Mouse (Mus musculus) liver, embryonic 16.5 days (tissue): ENCODE data around the gene Gm10142. TPM values are rescaled to one million over a fixed set of nuclear protein-coding genes. Genes with fewer than 3 reads are reported as not detected.
A peak's percentile ranks its signal among the peaks of the same experiment; 100 is the strongest.

Source experiments
- ATAC-seq: fragments of 200-750 bp; cut with Nextera tagmentation; 2 replicates; pipeline ENCODE4 v1.8.0; 2017; ENCODE audit warnings: low read depth, mild to moderate bottlenecking, moderate number of reproducible peaks, moderate library complexity
- H3K27ac ChIP-seq: fragments of 300-500 bp; sonication (generic); 2 replicates; pipeline ENCODE4 v1.5.1; 2014; ENCODE audit warnings: mild to moderate bottlenecking, low read length
- H3K27me3 ChIP-seq: fragments of 300-500 bp; sonication (generic); 2 replicates; pipeline ENCODE4 v1.6.1; 2014; ENCODE audit warnings: low read depth, low read length, mixed read lengths; ENCODE audit not compliant: control insufficient read depth, insufficient read depth
- H3K36me3 ChIP-seq: fragments of 300-500 bp; sonication (generic); 2 replicates; pipeline ENCODE4 v1.6.1; 2014; ENCODE audit warnings: mild to moderate bottlenecking; ENCODE audit not compliant: control insufficient read depth, insufficient read depth
- H3K4me1 ChIP-seq: fragments of 300-500 bp; sonication (generic); 2 replicates; pipeline ENCODE4 v1.6.1; 2014; ENCODE audit warnings: low read depth, low read length, mixed read lengths; ENCODE audit not compliant: control insufficient read depth
- H3K4me2 ChIP-seq: fragments of 300-500 bp; sonication (generic); 2 replicates; pipeline ENCODE4 v1.6.1; 2014; ENCODE audit warnings: low read depth, low read length, mixed read lengths
- H3K4me3 ChIP-seq: fragments of 300-500 bp; sonication (generic); 2 replicates; pipeline ENCODE4 v1.5.1; 2014; ENCODE audit warnings: low read depth, mild to moderate bottlenecking, low read length
- H3K9ac ChIP-seq: fragments of 300-500 bp; sonication (generic); 2 replicates; pipeline ENCODE4 v1.6.1; 2014; ENCODE audit warnings: low read depth, low read length
- H3K9me3 ChIP-seq: fragments of 300-500 bp; sonication (generic); replicated peaks from 2 replicates; pipeline ENCODE4 v1.6.1; 2016; ENCODE audit warnings: low read length; ENCODE audit not compliant: control insufficient read depth
- WGBS: fragments of 180-500 bp; shearing (Covaris S2); extraction: QIAGEN DNeasy Blood & Tissue Kit; methylation state at CpG from one replicate; pipeline ENCODE4 v1.1.7; 2014; ENCODE audit not compliant: insufficient replicate concordance; 5-methylcytosine and 5-hydroxymethylcytosine counted together
- polyA plus RNA-seq: library from polyadenylated mRNA; unstranded; fragments of >200 nt; fragmentation: Nextera tagmentation; extraction: Ambion mirVana; gene quantifications from 2 replicates; pipeline ENCODE4 v1.2.1, GENCODE M21; 2015

The Gm10142 gene
- not detected in 2 replicates for polyA plus RNA-seq

- ATAC-seq = no peak
- H3K4me2 ChIP-seq = no peak within 1 kb of the TSS
- no peak within 1 kb of the TSS for H3K4me3 ChIP-seq
- no peak within 1 kb of the TSS for H3K9ac ChIP-seq
- H3K27me3 ChIP-seq = no peaks in the 10 kb centered on the region
- 50% methylated on average over 1 of the region's 1 CpGs for WGBS
- H3K36me3 ChIP-seq = no peaks in the 10 kb centered on the region
- H3K4me1 ChIP-seq = no peaks in the 10 kb centered on the region
- H3K9me3 ChIP-seq = no peaks in the 10 kb centered on the region
- no peak within 1 kb of the TSS for H3K27ac ChIP-seq
These were observed at the start of gene Gm10142 for GRCm38 (mm10) chr10:77715507-77715906. TSS of gene Gm10142 (plus strand) at chr10:77715807.

GRCm38 (mm10) chr10:77666342-77666741 lies 49.3 kb upstream of the Gm10142 start:
- WGBS = 64% methylated on average over 8 of the region's 8 CpGs
- Histone ChIP-seq H3K27ac (no peak overlapping the region), H3K4me3 (no peak overlapping the region), H3K27me3 (no peaks in the 10 kb centered on the region), H3K9ac (no peak overlapping the region), H3K4me2 (no peak overlapping the region), H3K4me1 (peaks cover 3% of the 10 kb centered on the region; the same call in 1 of the 2 replicates), H3K36me3 (no peaks in the 10 kb centered on the region), H3K9me3 (no peaks in the 10 kb centered on the region)
- ATAC-seq = no peak

- Histone ChIP-seq H3K4me3 (no peak overlapping the region), H3K4me2 (no peak overlapping the region), H3K9me3 (no peaks in the 10 kb centered on the region), H3K27ac (no peak overlapping the region), H3K36me3 (no peaks in the 10 kb centered on the region), H3K4me1 (peaks cover 3% of the 10 kb centered on the region; the same call in 1 of the 2 replicates), H3K27me3 (no peaks in the 10 kb centered on the region), H3K9ac (no peak overlapping the region)
- WGBS = 57% methylated on average over 4 of the region's 4 CpGs
- no peak for ATAC-seq
These were observed 48.2 kb upstream of the Gm10142 start for GRCm38 (mm10) chr10:77667402-77667801.

- Histone ChIP-seq H3K27ac (no peak overlapping the region), H3K4me1 (peaks cover 3% of the 10 kb centered on the region; the same call in 1 of the 2 replicates)
- 72% methylated on average over 4 of the region's 4 CpGs for WGBS
These were observed 44.9 kb upstream of the Gm10142 start for GRCm38 (mm10) chr10:77670710-77671109.

GRCm38 (mm10) chr10:77671519-77671918 lies 44.1 kb upstream of the Gm10142 start:
- Histone ChIP-seq H3K9me3 (no peaks in the 10 kb centered on the region), H3K4me2 (no peak overlapping the region), H3K27me3 (peaks cover 9% of the 10 kb centered on the region), H3K4me3 (no peak overlapping the region), H3K27ac (no peak overlapping the region), H3K4me1 (peaks cover 3% of the 10 kb centered on the region; the same call in 1 of the 2 replicates), H3K36me3 (no peaks in the 10 kb centered on the region), H3K9ac (no peak overlapping the region)
- whole genome bisulfite sequencing = 6% methylated on average over 4 of the region's 4 CpGs
- ATAC-seq = peak; percentile 86

More at GRCm38 (mm10) chr10:77670710-77671109, 44.9 kb upstream of the Gm10142 start:
- Histone ChIP-seq H3K4me3 (no peak overlapping the region), H3K36me3 (no peaks in the 10 kb centered on the region), H3K9ac (no peak overlapping the region), H3K27me3 (peaks cover 2% of the 10 kb centered on the region), H3K4me2 (no peak overlapping the region), H3K9me3 (no peaks in the 10 kb centered on the region)
- no peak for ATAC-seq

- 54% methylated on average over 13 of the region's 13 CpGs for WGBS
- no peaks in the 10 kb centered on the region for H3K36me3 ChIP-seq
- H3K27me3 ChIP-seq = peaks cover 31% of the 10 kb centered on the region
- no peak overlapping the region for H3K4me2 ChIP-seq
- peaks cover 3% of the 10 kb centered on the region; the same call in 1 of the 2 replicates for H3K4me1 ChIP-seq
- H3K9me3 ChIP-seq = no peaks in the 10 kb centered on the region
- H3K27ac ChIP-seq = no peak overlapping the region
- no peak for ATAC-seq
- no peak overlapping the region for H3K4me3 ChIP-seq
- H3K9ac ChIP-seq = no peak overlapping the region
These were observed 41.8 kb upstream of the Gm10142 start for GRCm38 (mm10) chr10:77673765-77674164.

GRCm38 (mm10) chr10:77677562-77677961 lies 38.0 kb upstream of the Gm10142 start:
- ATAC-seq = no peak
- no peaks in the 10 kb centered on the region for H3K9me3 ChIP-seq
- no peaks in the 10 kb centered on the region for H3K4me1 ChIP-seq
- H3K27ac ChIP-seq = no peak overlapping the region
- H3K4me2 ChIP-seq = no peak overlapping the region
- H3K27me3 ChIP-seq = peaks cover 42% of the 10 kb centered on the region
- H3K36me3 ChIP-seq = no peaks in the 10 kb centered on the region
- H3K4me3 ChIP-seq = no peak overlapping the region
- WGBS = 2% methylated on average over 35 of the region's 35 CpGs
- H3K9ac ChIP-seq = no peak overlapping the region

- no peaks in the 10 kb centered on the region for H3K9me3 ChIP-seq
- no peaks in the 10 kb centered on the region for H3K36me3 ChIP-seq
- no peak overlapping the region for H3K4me2 ChIP-seq
- H3K27ac ChIP-seq = no peak overlapping the region
- 57% methylated on average over 7 of the region's 7 CpGs for WGBS
- peaks cover 53% of the 10 kb centered on the region for H3K27me3 ChIP-seq
- no peak overlapping the region for H3K9ac ChIP-seq
- H3K4me3 ChIP-seq = no peak overlapping the region
- no peak for ATAC-seq
- no peaks in the 10 kb centered on the region for H3K4me1 ChIP-seq
These were observed 32.6 kb upstream of the Gm10142 start for GRCm38 (mm10) chr10:77682994-77683393.

GRCm38 (mm10) chr10:77684181-77684580 lies 31.4 kb upstream of the Gm10142 start:
- H3K4me3 ChIP-seq = no peak overlapping the region
- 31% methylated on average over 8 of the region's 8 CpGs for WGBS
- no peaks in the 10 kb centered on the region for H3K9me3 ChIP-seq
- peaks cover 48% of the 10 kb centered on the region for H3K27me3 ChIP-seq
- H3K36me3 ChIP-seq = no peaks in the 10 kb centered on the region
- H3K9ac ChIP-seq = no peak overlapping the region
- no peak for ATAC-seq
- H3K4me1 ChIP-seq = no peaks in the 10 kb centered on the region
- no peak overlapping the region for H3K27ac ChIP-seq
- H3K4me2 ChIP-seq = no peak overlapping the region
